Mouse (Mus musculus) naive thymus-derived CD4-positive, alpha-beta T cell, adult 2 months (primary cell): ENCODE measurements around the gene Lct.
"Not testable (repeated sequence)": the region's sequence is repeated elsewhere in the genome, so short reads cannot be mapped to it uniquely, and the experiment has no call there.

Source experiments
- DNase-seq: peaks from one replicate; pipeline ENCODE4 v3.0.0-alpha.2; 2011; ENCODE audit warnings: low read depth

Gene Lct

DNA sequence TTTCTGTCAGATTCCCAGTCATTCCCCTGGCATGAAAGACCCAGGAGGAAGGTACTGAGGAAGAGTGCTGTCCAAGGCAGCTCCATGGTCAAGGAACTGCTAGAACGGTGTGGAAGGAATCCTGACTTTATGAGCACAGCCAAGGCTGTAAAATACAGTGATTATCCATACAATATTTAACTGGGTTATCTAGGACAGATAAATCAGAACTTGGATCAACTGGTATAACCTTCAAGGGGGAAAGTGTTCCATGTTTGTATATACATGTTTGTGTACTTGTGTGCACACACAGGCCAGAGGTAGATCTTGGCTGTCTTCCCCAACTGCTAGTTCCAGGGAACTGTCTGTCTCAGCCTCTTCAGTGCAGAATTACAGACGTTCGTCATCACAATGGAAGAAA is at the start of gene Lct:
Gene Lct (minus strand): TSS at position 101 of the 400 bp plus-strand sequence.
- no peak for DNase-seq

DNA sequence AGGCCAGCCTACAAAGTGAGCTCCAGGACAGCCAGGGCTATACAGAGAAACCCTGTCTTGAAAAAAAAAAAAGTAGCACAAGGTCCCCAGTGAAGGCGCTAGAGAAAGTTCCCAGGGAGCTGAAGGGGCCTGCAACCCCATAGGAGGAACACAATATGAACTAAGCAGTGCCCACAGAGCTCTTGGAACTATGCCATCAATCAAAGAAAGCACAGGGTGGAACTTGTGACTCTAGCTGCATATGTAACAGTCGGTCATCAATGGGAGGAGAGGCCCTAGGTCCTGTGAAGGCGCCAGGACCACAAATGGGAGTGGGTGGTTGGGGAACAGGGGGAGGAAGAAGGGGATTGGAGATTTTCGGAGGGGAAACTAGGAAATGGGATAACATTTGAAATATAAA is 48.7 kb upstream of the Lct start:
- no peak for DNase-seq

DNA sequence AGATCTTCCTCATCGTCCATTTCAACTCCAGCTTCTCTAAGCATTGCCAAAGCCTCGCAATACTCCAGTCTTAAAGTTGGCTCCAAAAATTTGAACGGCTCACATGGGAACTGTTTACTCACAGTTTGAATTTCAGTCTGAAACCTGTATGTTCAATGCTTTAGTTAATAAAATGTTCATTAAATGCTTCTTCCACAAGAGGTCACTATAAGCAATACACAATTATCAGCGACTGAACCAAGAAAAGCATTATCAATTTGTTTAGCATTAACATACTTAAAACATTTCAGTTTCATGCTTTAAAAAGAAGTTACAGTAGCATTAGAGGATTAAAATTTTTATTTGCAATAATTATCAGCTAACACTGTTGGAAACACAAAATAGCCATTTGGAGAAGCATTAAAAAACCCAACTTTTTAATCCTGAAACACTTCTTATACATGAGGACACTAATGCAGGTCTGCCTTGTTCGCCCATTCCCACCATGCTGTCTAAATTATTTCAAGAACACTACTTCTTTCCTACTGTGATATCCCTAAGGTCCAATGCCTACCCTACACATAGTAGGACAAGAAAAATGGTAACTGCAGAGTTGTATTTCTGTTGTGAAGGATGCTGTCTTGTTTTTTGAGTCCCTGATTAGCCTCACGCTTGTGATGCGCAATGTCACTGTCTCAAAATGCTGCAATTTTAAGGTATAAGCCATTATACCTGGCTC is 44.2 kb upstream of the Lct start:
- DNase-seq = peak; percentile 57

DNA sequence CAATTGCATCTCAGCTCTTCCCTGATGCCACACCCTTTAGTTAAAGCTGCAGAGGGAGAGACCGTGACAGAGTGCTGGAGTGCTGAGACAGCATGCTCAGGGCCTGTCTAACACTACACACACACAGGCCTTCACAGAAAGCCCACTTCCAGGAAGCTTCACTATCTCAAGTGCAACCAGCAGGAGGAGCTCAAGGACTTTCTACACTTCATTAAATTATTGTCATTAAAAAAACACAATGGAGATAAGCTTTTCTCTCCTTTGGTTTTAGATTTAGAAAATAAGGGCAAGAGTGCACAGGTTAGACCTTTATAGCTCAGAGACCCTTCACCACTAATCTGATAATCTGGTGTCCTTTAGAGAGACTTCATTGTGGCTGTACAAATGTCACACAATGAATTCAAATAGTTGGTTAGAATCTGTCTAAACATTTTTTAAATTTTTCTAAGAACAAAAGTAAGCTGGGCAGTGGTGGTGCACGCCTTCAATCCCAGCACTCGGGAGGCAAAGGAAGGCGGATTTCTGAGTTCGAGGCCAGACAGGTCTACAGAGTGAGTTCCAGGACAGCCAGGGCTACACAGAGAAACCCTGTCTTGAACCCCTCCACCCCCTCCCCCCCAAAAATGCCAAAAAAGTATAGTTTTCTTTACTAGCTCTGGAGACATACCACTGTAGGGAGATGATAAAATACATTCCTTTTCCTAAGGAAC is 40.8 kb upstream of the Lct start:
- DNase-seq = peak; percentile 83

DNA sequence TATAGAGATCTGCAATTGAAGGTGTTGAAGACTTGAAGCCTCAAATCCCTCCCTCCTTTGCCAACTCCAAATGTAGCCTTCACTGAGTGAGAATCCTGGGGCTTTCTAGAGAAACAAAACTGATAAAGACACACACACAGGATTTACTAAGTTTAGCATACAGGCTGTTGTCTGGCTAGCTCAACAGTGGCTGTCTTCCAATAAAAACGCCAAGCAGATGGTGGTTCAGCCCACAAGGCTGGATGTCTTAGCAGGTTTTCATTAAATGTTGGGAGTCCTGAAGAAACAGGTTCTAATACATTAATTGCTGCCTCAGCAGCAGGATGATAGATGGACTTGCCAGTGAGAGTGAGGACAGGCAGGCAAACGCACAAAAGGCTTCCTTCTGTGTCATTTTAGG is 32.5 kb upstream of the Lct start:
- DNase-seq = no peak

DNA sequence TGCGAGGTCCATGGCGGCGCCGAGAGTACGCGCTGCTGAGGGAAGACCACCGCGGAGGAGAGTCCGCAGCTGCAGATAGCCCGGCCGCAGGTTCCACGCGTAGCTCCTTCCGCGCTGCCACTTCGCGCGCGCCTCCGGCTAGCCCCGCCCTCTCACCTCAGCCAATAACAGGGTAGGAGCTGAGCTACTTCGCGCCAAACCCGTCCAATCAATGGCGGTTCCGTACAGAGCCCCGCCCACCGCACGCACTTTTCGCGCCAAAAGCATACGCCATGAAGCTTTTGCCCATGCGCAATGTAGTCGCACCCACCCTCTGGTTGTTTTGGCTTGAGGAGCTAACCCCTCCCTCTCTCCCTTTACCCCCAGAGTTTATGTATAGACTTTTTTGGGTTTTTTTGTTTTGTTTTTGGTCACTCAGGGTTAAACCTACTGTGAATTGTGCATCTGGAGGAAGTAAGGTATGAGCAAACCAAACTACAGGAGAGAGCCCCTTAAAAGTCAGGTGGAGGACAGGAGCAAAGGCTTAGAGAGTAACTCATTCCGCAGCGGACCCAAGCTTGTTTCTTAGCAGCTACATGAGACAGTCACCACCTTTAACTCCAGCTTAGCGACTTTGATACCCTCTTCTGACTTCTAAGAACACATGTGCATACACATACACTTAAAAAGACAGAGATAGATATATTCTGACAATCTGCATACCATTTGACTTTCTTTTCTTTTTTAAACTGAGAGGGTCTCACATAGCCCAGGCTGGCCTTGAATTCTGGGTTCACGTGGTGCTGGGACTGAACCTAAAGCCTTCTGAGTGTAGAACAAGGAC is 31.6 kb upstream of the Lct start, which contains the start of gene Mcm6:
Gene Mcm6 (minus strand): TSS at position 111 of the 823 bp plus-strand sequence.
- peak; percentile 96 for DNase-seq

DNA sequence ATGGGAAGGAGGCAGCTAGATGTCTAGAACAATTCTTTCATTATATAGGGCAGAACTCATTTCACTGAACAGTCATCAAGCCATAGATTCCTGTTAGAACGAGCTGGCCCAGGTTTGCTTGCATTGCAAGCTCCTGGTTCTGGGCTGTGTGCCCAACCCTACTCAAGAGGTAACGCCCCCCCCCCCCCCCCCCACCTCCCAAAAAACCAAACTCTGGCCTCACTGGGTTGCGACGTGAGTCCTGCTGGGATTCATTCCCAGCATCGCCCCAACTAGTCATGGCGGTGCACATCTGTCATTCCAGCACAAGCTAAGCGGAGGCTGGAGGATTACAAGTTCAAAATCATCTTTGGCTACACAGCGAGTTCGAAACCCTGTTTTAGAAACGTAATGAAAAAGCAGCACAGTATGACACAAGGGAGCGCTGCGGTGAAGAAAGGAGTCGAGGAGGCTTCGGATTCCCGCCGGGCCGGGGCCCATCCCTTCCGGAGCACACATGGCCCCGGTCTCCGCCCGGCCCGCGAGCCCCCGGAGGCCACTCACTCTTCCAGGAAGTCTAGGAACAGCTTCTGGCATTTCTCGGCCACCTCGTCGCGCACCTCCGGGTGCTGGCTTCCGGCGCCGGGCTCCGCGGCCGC is 30.9 kb upstream of the Lct start:
- DNase-seq = no peak

DNA sequence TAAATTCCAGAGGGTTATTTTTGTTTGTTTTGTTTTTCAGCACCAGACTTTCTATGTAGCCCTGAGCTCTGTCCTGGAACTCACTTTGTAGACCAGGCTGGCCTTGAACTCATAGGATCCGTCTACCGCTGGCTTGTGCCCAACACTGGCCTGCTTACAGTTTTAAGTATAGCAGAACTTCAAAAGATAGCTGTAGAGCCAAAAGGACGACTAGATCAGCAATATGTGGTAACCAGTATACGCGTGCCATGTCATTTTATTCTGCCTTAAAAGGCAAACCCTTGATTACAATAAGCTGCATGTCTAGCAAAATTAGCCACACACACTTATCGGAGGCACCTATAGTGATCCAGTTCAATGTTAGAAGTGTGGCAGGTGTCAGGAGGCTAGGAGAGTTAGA is 30.2 kb upstream of the Lct start:
- DNase-seq = peak; percentile 30

DNA sequence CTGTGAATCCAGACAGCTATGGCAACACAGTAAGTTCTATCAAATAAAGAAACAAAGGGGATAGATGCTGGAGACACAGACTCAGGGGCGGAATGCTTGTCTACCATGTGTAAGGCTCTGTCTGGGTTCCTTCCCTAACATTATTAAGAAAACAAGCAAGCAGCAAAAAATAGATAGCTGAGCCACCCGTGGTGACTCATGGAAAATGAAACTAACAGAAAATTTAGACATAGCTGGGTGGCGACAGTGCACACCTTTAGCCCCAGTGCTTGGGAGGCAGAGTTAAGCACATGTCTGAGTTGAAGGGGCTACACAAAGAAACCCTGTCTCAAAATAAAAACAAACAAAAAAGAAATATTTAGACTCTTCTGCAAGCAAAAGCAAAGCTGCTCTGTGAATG is 29.3 kb upstream of the Lct start:
- peak; percentile 53 for DNase-seq

DNA sequence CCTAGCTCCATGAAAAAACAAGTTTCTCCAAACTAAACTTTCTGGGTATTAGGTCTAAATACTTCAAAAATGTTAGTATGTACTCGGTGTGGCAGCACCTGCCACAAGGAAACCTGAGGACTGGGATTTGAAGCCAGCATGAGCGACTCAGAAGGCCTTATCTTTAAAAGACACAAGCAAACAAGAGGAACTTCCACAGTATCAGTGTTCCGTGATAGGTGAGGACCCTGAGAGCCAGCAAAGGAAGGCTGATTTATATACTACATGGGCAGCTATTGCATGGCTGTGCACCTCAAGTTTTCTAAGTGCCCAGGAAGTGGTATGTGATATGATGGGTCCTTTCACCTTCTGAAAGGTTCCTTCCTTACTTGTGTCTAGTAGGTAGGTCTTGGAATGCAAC is 25.0 kb upstream of the Lct start:
- DNase-seq = no peak

DNA sequence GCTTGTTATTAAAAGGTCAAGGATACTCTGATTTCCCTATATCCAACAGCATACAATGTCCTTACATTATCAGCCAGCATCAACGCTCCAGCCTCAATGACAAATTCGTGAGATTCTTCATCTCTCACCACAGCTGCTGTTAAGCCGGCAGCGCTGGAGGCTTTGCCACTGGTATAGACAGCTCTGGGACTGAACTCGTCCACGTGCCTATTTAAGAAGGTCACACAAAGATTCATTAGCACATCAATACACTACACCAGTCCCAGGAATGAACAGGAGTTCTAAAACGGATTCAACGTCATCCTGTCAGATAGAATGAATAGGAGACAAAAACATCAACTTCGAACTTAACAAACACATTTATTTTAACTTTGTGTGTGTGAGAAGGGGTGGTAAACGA is 16.1 kb upstream of the Lct start:
- DNase-seq = no peak

DNA sequence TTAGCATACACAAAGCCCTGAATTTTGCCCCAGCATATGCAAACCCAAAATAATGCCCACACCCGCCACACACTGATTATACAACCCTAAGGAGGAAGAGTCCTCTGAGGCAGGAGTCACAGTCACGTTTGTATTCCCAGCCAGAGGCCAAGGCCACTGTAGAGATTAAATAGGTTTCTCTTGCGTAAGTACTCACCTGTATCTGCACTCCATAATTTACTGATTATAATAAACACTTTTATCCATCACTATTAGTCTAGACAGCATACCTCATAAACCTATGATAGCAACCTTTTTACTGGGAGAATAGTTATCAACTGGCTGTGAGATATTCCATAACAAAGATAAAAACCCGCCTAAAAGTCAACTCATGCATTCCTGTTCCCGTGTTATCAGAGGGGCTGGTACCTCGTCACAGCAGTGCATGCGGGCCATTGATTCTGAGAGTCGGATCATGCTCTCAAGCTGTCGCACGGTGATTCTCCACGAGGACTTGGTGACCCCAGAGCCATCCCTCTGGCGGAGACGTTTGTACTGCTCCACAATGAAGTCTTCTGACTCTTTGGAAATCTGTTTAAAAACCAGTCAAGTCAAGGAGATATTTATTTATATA is 9.7 kb upstream of the Lct start:
- DNase-seq = no peak

DNA sequence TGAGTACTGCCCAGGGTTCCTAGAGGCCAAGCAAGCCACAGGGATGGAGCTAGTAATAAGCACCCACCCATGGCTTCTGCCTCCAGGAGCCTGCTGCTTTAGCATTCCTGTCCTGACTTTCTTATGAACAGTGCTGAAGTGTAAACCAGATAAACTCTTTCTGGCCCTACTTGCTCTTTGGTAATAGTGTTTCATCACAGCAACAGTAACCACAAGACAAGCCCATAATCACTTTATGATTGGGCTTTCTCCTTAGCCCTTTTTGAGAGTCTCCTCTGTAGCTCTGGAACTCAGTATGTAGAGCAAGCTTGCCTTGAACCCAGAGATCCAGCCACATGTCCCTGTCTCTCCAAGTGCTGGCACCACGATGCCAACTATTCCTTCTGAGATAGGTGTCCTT is 2.2 kb upstream of the Lct start:
- DNase-seq = no peak

DNA sequence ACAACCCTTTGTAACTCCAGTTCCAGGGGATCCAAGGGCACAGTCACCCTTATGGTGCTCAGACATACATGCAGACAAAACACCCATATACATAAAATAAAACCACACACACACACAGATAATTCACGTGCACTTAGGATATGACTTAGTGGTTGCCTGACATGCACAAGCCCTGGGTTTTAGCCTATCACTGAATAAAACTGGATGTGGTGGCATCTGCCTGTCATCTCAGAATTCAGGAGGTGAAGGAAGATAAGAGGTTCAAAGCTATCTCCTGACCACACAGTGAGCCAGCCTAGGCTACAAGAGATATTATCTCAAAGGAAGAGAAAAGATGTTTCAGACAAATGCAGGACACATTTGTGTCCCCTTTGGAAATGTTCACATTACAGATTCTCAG is 953 bp downstream of the Lct start:
- DNase-seq = no peak

DNA sequence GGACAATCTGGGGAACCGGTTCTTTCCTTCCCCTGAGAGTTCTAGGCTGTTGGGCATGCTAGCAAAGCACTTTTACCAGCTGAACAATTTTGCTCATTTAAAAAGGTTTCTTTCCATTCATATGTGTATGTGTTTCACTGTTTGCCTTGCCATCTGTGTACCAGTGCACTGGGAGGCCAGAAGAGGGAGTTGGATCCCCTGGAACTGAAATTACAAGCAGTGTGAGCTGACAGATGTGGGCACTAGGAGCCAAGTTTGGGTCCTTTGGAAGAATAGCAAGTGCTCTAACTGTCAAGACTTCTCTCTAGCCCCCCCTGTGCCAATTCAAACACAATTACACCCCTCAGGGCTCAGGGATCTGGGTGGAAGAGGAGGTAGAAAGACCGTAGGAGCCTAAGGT is 3.3 kb downstream of the Lct start:
- DNase-seq = no peak

DNA sequence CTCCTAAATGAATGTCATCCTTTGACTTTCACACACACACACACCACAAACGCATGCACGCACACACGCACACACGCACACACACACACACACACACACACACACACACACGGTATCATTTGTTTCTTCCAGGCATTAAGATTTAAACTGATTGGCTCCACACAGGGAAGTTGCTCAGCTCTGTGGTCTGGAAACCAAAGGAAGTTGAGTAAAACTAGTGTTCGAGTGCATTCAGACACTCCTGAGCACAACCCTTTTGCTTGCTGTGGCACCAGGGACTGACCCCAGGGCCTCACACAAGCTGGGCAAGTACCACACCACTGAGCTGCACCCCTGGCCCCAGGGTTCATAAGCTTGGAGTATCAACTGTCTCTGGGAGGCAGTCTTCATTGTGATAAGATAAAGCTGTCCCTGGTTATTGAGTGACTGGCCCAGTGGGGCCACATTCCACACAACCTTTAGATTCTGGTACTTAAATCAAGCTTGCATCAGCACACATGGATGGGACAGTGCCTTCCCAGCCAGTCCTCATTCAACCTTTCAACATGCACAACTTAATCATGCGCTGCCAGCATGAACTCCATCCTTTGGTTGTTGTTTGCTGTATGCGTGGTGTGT is 5.0 kb downstream of the Lct start:
- no peak for DNase-seq

DNA sequence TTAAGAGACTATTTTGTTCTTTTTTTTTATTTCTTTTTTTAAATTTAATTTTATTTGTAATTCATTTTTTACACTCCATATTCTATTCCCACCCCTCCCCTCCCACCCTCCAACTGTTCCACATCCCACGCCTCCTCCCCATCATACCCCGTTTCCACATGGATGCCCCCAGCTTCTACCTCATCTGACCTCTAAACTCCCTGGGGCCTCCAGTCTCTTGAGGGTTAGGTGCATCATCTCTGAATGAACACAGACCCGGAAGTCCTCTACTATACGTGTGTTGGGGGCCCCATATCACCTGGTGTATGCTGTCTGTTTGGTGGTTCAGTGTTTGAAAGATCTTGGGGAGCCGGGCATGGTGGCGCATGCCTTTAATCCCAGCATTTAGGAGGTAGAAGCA is 8.9 kb downstream of the Lct start:
- not testable (repeated sequence) for DNase-seq

DNA sequence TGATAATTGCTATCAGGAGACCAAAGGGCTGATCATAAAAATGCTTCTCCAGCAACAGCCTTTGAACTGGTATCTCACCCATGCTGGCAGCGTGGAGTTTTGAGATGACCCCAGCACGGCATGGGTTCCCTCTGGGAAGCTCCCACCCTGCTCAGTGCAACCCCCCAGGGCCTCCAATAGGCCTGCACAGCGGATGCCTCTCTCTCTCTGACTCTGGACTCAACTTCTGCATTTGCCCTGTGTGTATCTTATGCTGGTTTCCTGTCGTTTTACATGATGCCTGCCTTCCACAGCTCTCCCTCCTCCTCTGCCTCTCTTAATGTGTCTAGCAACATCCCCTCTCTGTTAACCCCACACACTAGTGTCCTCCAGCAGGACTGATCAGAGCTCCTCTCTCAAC is 13.5 kb downstream of the Lct start:
- DNase-seq = no peak

DNA sequence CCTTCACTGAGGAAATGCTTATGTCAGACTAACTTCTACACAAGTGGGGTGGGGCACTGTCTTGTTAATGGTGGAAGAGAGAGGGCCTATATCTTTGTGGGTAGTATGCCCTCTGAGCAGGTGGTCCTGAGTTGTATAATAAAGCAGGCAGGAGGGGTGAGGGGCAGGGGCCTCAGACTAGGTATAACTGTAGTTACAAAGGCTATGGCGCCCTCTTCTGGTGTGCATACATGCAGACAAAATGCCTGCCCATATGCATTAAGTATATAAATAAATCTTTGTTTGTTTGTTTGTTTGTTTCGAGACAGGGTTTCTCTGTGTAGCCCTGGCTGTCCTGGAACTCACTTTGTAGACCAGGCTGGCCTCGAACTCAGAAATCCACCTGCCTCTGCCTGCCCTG is 19.1 kb downstream of the Lct start:
- no peak for DNase-seq

DNA sequence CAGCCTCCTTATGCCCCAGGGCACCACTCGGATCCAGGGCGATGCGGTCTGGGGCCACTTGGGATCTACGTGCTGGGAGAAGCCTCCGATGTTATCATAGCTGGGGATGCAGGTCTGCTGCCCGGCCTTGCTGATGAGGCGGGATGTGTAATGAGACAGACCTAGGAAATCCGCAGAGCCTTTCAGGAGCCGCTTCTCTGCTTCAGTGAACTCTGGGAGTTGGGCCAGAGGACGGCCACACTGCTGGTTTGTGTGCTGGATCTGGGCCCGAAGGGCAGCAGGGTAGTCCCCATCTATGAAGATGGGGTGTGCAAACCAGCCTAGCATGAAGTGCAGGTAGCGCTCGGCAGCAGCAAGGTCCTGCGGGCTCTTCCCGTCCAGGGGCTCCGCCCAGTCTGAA is 24.2 kb downstream of the Lct start:
- no peak for DNase-seq

DNA sequence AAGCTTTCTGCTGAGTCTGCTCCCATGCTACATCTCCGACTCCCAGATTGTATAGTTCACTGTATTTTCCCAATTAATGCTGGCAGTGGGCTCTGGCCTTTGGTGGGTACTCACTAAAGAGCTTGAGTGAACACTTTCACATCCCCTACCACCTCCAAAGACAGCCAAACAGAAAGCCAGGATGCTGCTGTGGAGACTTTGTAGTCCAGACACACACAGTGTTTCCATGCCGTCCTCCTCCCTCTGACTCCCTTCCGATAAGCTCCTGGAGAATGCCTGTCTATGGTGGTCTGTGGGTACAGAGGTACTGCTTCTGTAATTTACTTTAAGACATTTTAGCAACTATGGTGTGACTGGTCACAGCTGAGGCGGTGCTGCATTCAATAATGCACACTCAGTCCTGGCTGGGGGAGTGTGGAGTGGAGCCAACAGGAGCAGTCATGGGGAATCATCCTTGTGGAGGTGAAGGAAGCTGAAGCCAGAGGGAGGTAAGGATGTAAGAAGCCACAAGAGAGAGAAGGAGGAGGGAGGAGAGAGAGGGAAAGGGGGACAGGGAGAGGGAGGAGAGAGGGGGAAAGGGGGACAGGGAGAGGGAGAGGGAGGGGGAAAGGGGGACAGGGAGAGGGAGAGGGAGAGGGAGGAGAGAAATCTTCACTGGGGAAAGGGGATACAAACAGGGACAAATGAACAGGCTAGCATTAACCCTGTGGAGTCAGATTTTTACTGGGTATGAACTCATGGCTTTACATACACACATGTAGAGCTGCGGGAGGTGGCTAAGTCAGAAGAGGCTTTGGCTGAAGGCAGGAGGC is 32.2 kb downstream of the Lct start:
- DNase-seq = no peak
